Mouse (Mus musculus) brown adipose tissue, adult 24 weeks (tissue): ENCODE data around the gene Hist2h3c2. TPM values are rescaled to one million over a fixed set of nuclear protein-coding genes. Genes with fewer than 3 reads are reported as not detected.
"Not testable (repeated sequence)": the region's sequence is repeated elsewhere in the genome, so short reads cannot be mapped to it uniquely, and the experiment has no call there.

Experiments
- H3K27ac ChIP-seq: fragments of 200-500 bp; replicated peaks from 2 replicates; pipeline ENCODE4 v1.5.1; 2012; ENCODE audit warnings: low read depth, mild to moderate bottlenecking, low read length
- H3K4me1 ChIP-seq: fragments of 200-500 bp; 2 replicates; pipeline ENCODE4 v1.6.1; 2012; ENCODE audit warnings: low read length, mixed read lengths; ENCODE audit not compliant: control insufficient read depth, insufficient read depth, insufficient read length
- H3K4me3 ChIP-seq: fragments of 200-500 bp; 2 replicates; pipeline ENCODE4 v1.5.1; 2012; ENCODE audit warnings: low read depth, mild to moderate bottlenecking, low read length, moderate library complexity; ENCODE audit not compliant: insufficient read depth
- polyA plus RNA-seq: library from polyadenylated mRNA; stranded (reverse); fragments of >200 nt; gene quantifications from 2 replicates; pipeline ENCODE4 v1.2.4, GENCODE M21; 2012; ENCODE audit not compliant: missing spikeins, insufficient read depth, insufficient read length

Gene Hist2h3c2
- polyA plus RNA-seq, 1 experiment: 3.3 TPM

- Histone ChIP-seq H3K4me1 (no peaks in the 10 kb centered on the region), H3K4me3 (no peak overlapping the region), H3K27ac (no peak overlapping the region)
Measured at GRCm38 (mm10) chr3:96230910-96231757, 7.8 kb downstream of the Hist2h3c2 start.

DNA sequence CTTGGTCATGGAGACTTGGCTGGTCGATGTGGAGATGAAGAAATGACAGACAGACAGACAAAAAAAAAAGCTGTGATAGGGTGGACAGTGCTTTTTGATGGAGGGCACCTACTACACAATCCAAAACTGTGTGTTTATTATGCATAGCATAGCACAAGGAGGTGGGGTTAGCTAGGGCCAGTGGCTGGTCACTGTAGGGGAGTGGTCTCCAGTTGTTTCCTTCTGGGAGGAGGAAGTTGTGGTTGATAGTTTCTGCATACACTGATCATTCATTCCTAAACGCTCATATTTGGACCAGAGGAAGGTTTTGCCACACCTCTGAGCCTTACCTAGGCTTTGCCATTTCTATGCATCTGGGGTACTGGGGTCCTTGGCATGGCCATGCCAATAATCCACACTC is 8.5 kb downstream of the Hist2h3c2 start:
- H3K27ac ChIP-seq: no peak overlapping the region
- H3K4me1 ChIP-seq: no peaks in the 10 kb centered on the region
- H3K4me3 ChIP-seq: no peak overlapping the region

DNA sequence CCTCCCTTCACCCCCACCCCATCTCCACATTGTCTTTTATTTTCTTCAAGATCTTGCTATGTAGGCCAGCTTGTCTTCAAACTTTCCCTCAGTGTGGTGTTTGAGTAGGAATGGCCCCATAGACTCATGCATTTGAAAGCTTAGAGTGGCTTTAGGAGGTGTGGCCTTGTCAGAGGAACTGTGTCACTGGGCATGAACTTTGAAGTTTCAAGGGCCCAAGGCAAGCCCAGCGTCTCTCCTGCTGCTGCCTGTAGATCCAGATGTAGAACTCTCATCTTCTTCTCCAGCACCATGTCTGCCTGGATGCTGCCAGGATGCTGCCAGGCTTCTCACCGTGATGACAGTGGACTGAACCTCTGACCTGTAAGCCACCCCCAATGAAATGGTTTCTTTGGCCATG is 10.1 kb downstream of the Hist2h3c2 start:
- no peak overlapping the region for H3K4me3 ChIP-seq
- H3K27ac ChIP-seq: no peak overlapping the region
- H3K4me1 ChIP-seq: no peaks in the 10 kb centered on the region

DNA sequence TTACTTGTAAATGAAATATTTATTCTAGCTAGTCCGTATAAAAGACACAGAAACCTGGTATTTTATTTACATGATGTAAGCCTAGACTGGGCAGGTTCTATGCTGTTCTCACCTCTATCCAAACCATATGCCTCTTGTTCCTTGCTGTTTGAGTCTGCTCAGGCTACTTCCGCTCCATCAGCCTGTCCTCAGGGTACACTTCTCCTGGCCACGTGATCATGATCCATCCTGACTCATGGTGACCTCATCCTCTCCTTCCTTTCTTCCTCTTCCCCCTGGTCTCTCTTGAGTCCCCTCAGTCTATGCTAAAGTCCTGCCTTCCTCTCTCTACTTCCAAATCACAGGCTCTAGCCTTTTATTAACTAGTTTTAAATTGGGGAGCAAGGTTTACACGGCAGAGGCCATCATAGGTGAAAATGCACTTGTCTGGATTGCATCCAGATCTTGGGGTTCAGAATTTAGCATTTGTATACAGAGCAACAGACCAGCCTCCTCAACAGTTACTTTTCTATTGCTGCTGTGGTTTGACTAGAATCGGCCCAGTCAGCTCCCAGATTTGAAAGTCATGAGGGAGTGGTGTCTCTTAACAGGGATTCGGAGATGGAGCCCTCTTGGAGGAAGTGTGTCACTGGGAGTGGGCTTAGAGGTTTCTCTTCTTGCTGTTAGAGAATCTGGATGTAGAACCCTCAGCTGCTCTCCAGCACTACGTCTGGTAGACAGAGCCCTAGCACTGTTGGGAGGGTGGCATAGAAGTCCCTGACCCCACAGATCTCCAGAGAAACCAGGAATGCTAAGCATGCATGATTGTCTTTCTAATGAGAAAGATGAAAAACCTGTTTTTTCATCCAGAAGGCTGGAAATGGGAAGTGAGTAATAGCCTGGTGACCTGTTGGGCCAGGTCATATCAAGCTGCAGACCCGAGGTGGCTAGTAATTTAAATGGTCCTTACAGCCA is 12.0 kb downstream of the Hist2h3c2 start:
- H3K4me3 ChIP-seq: no peak overlapping the region
- peaks cover 2% of the 10 kb centered on the region; the same call in 1 of the 2 replicates for H3K4me1 ChIP-seq
- H3K27ac ChIP-seq: peak overlapping the region; percentile 35; the same call in 1 of the 2 replicates

GRCm38 (mm10) chr3:96225421-96225820 is 13.5 kb downstream of the Hist2h3c2 start:
- Histone ChIP-seq H3K4me3 (no peak overlapping the region), H3K27ac (no peak overlapping the region), H3K4me1 (peaks cover 6% of the 10 kb centered on the region)

DNA sequence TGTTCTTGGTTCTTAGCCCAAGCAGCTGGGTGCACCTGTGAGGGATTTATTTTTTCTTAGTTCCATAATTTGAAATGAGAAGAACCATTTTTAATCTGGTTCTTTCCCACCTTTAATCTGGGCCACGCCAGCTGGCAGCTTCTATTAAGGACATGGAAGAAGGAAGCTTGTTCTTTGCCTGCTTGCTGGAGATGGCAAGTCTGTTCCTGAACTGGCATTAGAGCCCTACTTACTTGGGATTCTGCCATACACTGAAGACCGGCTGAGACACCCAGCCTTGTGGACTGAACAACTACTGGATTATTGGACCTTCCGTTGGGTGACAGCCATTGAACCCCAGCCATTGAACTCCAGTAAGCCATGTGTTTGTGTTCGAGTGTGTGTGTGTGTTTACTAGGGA is 16.2 kb downstream of the Hist2h3c2 start:
- no peak overlapping the region for H3K4me3 ChIP-seq
- H3K4me1 ChIP-seq: peaks cover 6% of the 10 kb centered on the region
- no peak overlapping the region for H3K27ac ChIP-seq

GRCm38 (mm10) chr3:96221640-96222038 is 17.3 kb downstream of the Hist2h3c2 start:
- Histone ChIP-seq H3K27ac (peak overlapping the region; percentile 83), H3K4me1 (peaks cover 6% of the 10 kb centered on the region), H3K4me3 (peak overlapping the region; percentile 69)

- Histone ChIP-seq H3K4me3 (peak within 1 kb of the TSS; percentile 85), H3K4me1 (peaks cover 6% of the 10 kb centered on the region), H3K27ac (peak within 1 kb of the TSS; percentile 87)
Measured at GRCm38 (mm10) chr3:96220765-96221639, 17.9 kb downstream of the Hist2h3c2 start, which contains the start of the genes Hist2h2ac and Hist2h2be. TSS of gene Hist2h2ac (minus strand) at chr3:96220880. TSS of gene Hist2h2be (plus strand) at chr3:96221119.

GRCm38 (mm10) chr3:96220131-96220764 is 18.7 kb downstream of the Hist2h3c2 start:
- Histone ChIP-seq H3K4me3 (peak overlapping the region; percentile 85), H3K27ac (peak overlapping the region; percentile 87)
- H3K4me1 ChIP-seq: not testable (repeated sequence)

GRCm38 (mm10) chr3:96219661-96220130 is 19.2 kb downstream of the Hist2h3c2 start, which contains the start of the genes Bola1 and Hist2h2ab:
TSS of gene Bola1 (minus strand) at chr3:96219709.
TSS of gene Hist2h2ab (plus strand) at chr3:96219865.
- Histone ChIP-seq H3K4me1 (peaks cover 6% of the 10 kb centered on the region), H3K4me3 (peak within 1 kb of the TSS; percentile 85), H3K27ac (peak within 1 kb of the TSS; percentile 89)

DNA sequence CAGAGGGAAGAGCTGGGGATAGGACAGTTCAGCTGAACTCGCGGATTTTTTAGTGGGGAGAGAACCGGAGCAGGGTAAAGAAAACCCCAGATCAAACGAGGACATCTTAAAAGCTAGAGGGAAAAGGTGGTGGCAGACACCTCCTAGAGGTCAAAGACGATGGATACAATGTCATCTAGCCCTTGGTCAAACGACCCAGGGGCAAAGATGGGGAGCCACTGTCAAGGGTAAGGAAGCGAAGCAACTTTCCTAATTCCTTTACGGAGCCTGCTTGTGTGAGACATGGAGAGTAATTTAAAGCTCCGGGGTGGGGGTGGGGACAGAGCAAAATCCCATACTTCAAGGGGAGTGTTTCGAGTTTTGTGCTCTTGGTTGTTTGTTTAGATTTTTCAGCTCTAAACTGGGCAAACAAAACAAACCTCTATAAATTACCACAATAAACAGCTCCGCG is 19.7 kb downstream of the Hist2h3c2 start:
- peaks cover 6% of the 10 kb centered on the region for H3K4me1 ChIP-seq
- H3K4me3 ChIP-seq: peak overlapping the region; percentile 85
- H3K27ac ChIP-seq: peak overlapping the region; percentile 89

GRCm38 (mm10) chr3:96209242-96209641 is 29.7 kb downstream of the Hist2h3c2 start:
- H3K4me1 ChIP-seq: no peaks in the 10 kb centered on the region

GRCm38 (mm10) chr3:96207819-96208218 is 31.1 kb downstream of the Hist2h3c2 start:
- no peak overlapping the region for H3K4me3 ChIP-seq
- no peak overlapping the region for H3K27ac ChIP-seq
- H3K4me1 ChIP-seq: no peaks in the 10 kb centered on the region

More at GRCm38 (mm10) chr3:96209242-96209641, 29.7 kb downstream of the Hist2h3c2 start:
- Histone ChIP-seq H3K4me3 (no peak overlapping the region), H3K27ac (no peak overlapping the region)

DNA sequence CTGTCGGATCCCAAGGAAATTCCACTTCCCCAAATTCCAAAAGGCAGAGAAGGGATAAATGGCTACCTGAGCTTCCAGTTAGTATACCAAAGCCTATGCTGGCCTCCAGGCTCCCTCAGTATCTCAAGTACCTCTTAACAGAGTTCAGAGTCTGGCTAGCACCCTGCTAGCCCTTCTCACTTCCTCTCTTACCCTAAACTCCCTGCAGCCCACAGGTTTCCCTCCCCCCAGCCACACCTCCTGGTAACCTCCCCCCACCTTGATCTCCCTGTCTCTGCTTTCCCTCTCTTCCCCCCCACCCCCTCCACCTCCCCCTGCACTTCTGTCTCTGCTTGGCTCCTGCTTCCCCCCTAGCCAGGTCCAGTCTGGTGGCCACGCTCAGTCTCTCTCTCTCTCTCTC is 39.2 kb downstream of the Hist2h3c2 start:
- H3K4me3 ChIP-seq: no peak overlapping the region
- no peaks in the 10 kb centered on the region for H3K4me1 ChIP-seq
- H3K27ac ChIP-seq: no peak overlapping the region
